Mouse (Mus musculus) adrenal gland, adult (tissue): ENCODE data around the gene Kcnd1.

Experiments
- DNase-seq, 2 experiments: peaks; one replicate each; pipeline ENCODE4 v3.0.0; 2022 to 2023; ENCODE audit warnings: low spot score in 1 of 2; ENCODE audit not compliant: inconsistent age in 2 of 2

The Kcnd1 gene

DNA sequence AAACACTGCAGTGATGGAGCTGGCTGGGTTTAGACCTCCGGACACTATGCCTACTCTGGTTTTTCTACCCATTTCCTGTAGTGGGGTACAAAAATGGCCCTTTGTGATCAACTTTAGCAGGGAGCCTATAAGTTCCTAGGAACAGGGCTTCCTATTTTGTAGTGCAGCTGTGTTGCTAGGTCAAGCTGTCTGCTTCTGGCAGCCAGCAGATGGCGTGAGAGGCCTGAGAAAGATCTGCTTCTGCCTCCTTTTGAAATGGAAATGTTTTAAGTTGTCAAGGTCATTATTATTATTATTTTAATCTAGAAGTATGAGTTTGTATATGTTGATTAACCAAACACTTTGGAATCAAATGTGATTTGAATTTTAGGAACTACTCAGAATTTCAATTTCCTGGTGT, 32.5 kb downstream of the Kcnd1 start:
- DNase-seq: peak in 1 of 2 experiments; percentile 65

DNA sequence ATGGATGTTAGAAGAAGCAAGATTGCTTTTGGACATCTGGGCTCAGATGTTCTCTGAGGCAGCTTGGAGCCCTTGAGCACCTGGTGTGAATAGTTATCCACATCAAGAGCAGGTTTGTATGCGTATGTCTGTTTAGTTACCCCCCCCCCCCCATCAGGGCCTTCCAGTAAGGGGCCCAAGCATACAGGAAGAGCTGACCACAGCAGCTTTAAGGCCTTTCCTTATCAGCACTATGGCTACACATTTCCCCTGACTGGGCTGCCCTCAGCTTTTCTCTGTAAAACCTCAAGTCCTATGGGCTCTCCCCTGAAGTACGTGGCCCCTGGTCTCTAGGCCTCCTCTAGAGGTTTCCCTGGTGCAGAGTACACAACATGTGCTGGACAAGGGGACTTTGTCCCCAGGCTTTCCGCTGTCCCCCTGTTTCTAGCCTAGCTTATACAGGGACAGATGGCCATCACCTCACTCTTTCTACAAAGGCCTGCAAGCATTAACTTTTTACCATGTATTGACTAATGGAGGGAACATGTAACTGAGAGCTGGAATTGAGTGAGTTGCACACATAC, 37.2 kb downstream of the Kcnd1 start:
- DNase-seq: no peak

DNA sequence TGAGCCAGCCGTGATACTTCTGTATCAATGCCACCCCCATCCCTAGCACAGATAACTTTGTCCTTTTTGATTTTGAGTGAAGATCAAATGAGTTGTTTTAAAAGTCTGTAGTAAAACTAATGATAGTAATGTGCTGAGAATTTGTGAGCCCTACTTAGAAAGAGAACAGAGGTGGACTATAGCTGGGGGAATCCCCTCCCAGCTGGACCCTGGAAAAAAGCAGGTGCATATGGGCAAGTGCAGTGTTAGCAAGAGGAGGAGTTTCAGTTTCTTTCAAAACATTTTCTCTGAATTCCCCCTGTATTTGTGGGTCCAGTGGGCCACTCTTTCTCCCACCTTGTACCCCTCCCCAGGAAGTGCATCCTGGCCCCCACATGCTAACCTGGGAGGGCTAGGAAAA, 41.1 kb downstream of the Kcnd1 start:
- DNase-seq: no peak

DNA sequence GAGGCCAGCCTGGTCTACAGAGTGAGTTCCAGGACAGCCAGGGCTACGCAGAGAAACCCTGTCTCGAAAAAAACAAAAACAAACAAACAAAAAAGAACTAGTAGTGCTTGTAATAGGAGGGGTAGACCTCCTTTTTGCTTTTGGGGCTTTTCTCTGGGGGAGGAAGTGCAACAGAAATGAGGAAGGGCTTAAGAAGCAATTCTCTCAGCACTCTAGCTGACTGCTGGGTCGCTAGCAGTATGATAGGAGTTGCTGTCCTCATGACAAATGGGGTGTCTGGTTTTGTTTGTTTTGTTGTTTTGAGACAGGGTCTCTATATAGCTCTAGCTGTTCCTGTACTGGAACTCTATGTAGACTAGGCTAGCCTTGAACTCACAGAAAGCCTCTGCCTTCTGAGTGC, 42.5 kb downstream of the Kcnd1 start:
- no peak for DNase-seq

DNA sequence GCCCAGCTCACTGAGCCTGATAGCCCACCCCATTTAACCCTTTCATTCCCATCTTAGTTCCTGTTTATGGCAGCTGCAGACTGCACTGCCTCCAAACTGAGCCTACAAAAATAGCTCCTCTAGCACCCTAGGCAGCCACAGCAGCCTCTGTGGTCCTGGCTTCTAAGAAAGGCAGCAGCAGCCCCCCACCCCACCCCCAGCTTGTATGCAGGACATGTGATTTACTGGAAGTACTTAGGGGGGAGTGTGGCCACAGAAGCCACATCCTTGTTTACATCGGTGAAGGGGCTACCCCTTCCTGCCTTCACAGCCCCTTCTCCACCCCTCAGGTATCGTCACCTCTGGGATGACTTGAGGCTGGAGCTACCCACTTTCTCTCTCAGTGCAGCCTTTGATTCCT, 43.3 kb downstream of the Kcnd1 start:
- no peak for DNase-seq

DNA sequence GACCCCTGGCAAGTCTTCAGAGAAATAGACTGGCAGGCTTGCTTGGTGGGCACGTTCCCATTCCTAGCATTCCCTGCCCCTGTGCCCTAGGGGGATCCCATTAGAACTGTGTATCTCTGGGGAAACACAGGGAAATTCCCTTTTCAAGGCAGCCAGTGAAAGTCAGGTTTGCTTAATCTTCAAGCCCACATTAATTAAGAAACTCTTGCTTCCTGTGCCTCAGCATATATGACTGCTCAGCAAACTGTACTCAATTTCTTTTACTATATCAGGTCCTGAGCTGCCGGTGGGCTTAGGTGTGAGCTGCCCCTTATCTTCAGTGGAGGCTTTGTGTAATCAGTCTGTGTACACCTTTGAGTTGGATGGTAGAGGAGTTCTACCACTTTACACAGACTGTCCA, 43.7 kb downstream of the Kcnd1 start:
- DNase-seq: no peak

DNA sequence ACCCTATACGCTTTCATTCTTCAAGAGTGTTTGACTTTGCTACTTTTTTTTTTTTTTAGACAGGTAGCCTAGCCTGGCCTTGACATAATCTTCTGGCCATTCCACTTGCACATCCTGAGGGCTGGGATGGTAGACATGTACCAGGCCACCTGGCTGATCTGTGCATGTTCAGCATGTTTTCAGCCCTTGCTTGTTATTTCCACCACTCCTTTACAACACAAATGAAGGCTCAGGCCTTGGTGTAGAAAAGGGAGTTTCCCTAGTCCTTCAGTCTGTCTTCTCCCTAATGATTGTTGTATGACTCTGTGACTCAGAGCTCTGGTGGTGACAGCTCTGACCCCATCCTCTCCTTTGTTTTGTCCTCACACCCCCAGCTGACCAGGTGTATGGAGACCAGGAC, 45.1 kb downstream of the Kcnd1 start:
- no peak for DNase-seq

DNA sequence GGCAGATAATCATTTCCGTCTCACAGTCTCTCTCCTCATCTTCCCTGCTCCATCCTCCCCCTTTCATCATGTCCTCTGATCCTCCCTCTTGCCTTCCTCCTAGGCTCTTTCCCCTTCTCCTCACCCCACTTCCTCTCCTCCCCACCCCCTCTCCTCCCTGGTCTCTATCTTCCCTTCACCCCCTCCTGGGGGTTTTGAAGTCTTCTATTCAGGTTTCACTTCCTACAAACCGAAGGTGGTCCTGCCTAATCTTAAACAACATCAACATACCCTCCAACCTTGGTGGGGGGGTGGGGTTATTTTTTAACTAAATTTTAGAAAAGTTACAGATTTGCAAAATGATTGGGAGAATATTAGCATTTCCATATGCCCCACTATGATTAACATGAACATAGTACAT, 46.4 kb downstream of the Kcnd1 start:
- no peak for DNase-seq

DNA sequence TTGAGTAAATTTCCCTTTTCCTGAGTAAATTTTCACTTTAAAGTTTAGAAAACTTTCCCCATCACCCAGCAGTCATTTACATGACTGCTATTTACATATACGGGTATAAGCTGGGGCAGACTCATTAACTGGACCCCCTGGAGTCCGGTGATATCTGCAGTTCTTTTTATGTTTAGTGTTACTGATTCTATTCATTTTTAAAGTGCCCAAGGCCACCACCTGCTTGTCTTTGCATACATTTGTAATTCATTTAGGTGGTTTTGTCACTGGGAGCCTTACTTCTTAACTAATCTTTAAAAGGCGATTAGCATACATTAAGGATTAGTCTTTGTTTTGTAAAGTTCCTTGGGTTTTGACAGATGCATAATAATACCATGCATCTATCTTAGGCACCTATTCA, 47.7 kb downstream of the Kcnd1 start:
- no peak for DNase-seq

DNA sequence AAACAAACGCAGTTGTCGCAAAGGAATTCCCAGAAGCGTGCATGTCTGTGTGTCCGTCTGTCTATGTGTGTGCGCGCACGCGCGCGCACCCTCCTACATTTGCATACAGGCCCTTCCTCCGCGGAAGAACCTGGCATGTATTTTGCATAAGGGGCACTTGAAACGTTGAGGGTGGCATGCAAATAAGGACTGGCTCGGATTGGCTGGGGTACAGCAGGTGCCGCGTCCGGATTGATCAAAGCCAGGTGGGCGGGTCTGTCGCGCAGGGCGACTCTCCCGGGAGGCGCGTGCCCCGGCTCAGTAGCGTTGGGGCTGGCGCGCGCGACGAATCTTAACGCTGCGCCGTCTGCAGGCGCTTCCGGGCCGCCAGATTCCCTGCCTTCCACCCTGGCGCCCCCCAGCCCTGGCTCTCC, 55.9 kb downstream of the Kcnd1 start, which contains the start of gene Pim2:
TSS of gene Pim2 (plus strand) at position 256 of the 413 bp plus-strand sequence.
- peak; percentile 89 to 93 for DNase-seq

DNA sequence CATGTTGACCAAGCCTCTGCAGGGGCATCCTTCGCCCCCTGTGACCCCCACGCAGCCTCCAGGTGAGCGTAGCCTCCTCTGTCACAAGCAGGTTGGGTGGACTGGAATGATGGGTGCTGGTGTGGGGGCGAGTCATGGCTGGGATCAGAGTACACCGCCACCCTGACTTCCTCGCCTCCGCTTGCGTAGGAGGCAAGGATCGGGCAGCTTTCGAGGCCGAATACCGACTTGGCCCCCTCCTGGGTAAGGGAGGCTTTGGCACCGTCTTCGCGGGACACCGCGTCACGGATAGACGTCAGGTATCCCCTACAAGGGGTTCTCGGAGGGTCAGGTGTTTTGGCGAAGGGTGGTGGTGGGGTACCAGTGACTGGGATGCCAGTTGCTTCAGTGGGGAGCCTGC, 56.4 kb downstream of the Kcnd1 start:
- DNase-seq: peak; percentile 36 to 73

DNA sequence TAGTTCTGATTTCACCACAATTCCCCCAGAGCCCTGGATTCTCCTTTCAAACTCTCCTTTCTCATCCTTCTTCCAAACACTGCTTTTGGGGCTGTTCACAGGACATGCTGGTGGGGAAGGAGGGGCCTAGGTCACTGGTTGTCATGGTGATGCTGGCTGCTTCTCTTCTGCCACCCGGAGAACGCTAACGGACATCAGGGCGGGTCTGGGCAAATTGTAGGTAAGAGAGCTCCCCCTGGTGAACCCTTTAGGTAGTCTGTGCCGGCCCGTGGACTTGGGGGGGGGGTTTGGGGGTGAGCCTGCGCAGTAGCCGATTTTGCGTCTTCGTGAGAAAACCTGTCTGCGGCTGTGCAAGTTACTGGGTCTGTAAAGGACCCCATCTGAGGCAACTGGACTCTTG, 57.7 kb downstream of the Kcnd1 start:
- peak; percentile 73 to 84 for DNase-seq

DNA sequence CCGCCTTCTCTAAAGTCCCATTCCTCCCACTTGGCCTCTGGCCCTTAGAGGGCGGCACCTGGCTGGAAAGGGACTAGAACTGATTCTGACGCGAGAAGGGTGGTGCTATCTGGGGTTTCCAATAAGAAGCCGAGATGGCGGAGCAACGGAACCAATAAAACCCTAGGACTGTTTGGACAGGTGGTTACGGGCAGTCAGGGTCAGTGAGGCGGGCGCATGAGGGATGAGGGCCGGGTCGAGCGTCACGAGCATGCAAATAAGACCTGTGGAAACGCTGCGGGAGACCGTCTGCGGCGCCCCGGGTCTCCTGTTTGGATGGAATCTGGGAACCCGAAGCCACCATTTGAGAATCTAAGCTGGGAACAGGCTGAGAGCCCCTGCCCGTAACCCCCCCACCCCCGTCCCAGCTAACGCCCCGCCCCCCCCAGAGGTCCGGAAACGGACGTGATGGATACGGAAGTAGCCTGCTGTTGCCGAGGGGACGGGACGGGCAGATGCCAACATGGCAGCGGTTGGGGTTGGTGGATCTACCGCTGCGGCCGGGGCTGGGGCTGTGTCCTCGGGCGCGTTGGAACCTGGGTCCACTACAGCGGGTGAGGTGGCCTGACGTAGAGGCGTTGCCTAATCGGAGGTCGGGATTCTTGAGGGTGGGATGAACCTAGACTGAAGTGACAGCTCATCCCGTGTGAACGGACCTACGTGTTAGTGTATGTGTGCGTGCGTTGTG, 61.9 kb downstream of the Kcnd1 start, which contains the start of gene Slc35a2:
TSS of gene Slc35a2 (plus strand) at position 188 of the 727 bp plus-strand sequence.
- DNase-seq: peak; percentile 91 to 96
